Mouse (Mus musculus) MEL (cell line): ENCODE data around the gene Pcbp2. TPM values are rescaled to one million over a fixed set of nuclear protein-coding genes. Genes with fewer than 3 reads are reported as not detected.

Source experiments
- DNase-seq: peaks from one replicate; pipeline ENCODE4 v3.0.0; 2011; ENCODE audit warnings: low read depth, low spot score
- H3K27ac ChIP-seq: 2 replicates; pipeline ENCODE4 v1.5.1; 2012; ENCODE audit warnings: low read depth, mild to moderate bottlenecking, control low read depth, low read length, moderate library complexity; ENCODE audit not compliant: control insufficient read depth
- H3K27me3 ChIP-seq, 2 experiments: fragments of 150-350 bp in 1 of 2; sonication (generic) in 1 of 2; 2 replicates each; pipeline ENCODE4 v1.6.1; 2012; ENCODE audit warnings: low read length in 2 of 2, mild to moderate bottlenecking in 2 of 2, improper control_type of control experiment in 1 of 2, moderate library complexity in 1 of 2; ENCODE audit not compliant: insufficient read depth in 2 of 2, control insufficient read depth in 1 of 2
- H3K36me3 ChIP-seq, 2 experiments: 2 replicates each; pipeline ENCODE4 v1.6.1; 2012 to 2014; ENCODE audit warnings: low read length in 2 of 2, improper control_type of control experiment in 1 of 2, inconsistent platforms in 1 of 2, mild to moderate bottlenecking in 1 of 2; ENCODE audit not compliant: insufficient read depth in 2 of 2, control insufficient read depth in 1 of 2
- H3K4me1 ChIP-seq, 2 experiments: fragments of 150-350 bp in 1 of 2; sonication (generic) in 1 of 2; 2 replicates each; pipeline ENCODE4 v1.6.1; 2012; ENCODE audit warnings: low read length in 2 of 2, improper control_type of control experiment in 1 of 2, mild to moderate bottlenecking in 1 of 2; ENCODE audit not compliant: insufficient read depth in 2 of 2, control insufficient read depth in 1 of 2
- H3K4me3 ChIP-seq, 2 experiments: fragments of 150-350 bp in 1 of 2; sonication (generic) in 1 of 2; 2 replicates each; pipeline ENCODE4 v1.5.1; 2012; ENCODE audit warnings: low read depth in 2 of 2, low read length in 2 of 2, mild to moderate bottlenecking in 2 of 2, moderate library complexity in 2 of 2, control low read depth in 1 of 2, improper control_type of control experiment in 1 of 2; ENCODE audit not compliant: control insufficient read depth in 1 of 2, insufficient read depth in 1 of 2
- H3K79me2 ChIP-seq: 2 replicates; pipeline ENCODE4 v1.6.1; 2012; ENCODE audit warnings: mild to moderate bottlenecking, low read length, moderate library complexity; ENCODE audit not compliant: control insufficient read depth, poor library complexity, insufficient read depth
- H3K9ac ChIP-seq: 2 replicates; pipeline ENCODE4 v1.6.1; 2012; ENCODE audit warnings: low read depth, mild to moderate bottlenecking, control low read depth, low read length, moderate library complexity; ENCODE audit not compliant: control insufficient read depth, poor library complexity, severe bottlenecking
- H3K9me3 ChIP-seq: fragments of 150-350 bp; sonication (generic); replicated peaks from 2 replicates; pipeline ENCODE4 v1.6.1; 2012; ENCODE audit warnings: mild to moderate bottlenecking, low read length, improper control_type of control experiment, moderate library complexity; ENCODE audit not compliant: insufficient read depth
- BHLHE40 ChIP-seq: IDR thresholded peaks from 2 replicates; pipeline ENCODE4 v1.6.1; 2012; ENCODE audit warnings: low read depth, mild to moderate bottlenecking, inconsistent platforms, low read length, improper control_type of control experiment, borderline replicate concordance
- CHD2 ChIP-seq: IDR thresholded peaks from 2 replicates; pipeline ENCODE4 v1.6.1; 2011; ENCODE audit warnings: low read length, improper control_type of control experiment
- CTCF ChIP-seq, 3 experiments: IDR thresholded peaks in 2 of 3; conservative IDR thresholded peaks in 1 of 3; 2 replicates each; pipeline ENCODE4 v1.5.1; 2011 to 2012; ENCODE audit warnings: low read length in 3 of 3, low read depth in 2 of 3, mild to moderate bottlenecking in 2 of 3, improper control_type of control experiment in 1 of 3, inconsistent platforms in 1 of 3, mixed read lengths in 1 of 3, moderate library complexity in 1 of 3; ENCODE audit not compliant: control insufficient read depth in 1 of 3, insufficient read depth in 1 of 3, poor library complexity in 1 of 3, severe bottlenecking in 1 of 3
- ELF1 ChIP-seq: IDR thresholded peaks from 2 replicates; pipeline ENCODE4 v1.6.1; 2014; ENCODE audit warnings: low read depth, mild to moderate bottlenecking, inconsistent platforms, low read length, improper control_type of control experiment, moderate library complexity
- EP300 ChIP-seq, 2 experiments: IDR thresholded peaks; 2 replicates each; pipeline ENCODE4 v1.6.1; 2011; ENCODE audit warnings: improper control_type of control experiment in 2 of 2, low read length in 2 of 2, low read depth in 1 of 2, mild to moderate bottlenecking in 1 of 2
- ETS1 ChIP-seq: IDR thresholded peaks from 2 replicates; pipeline ENCODE4 v1.6.1; 2012; ENCODE audit warnings: low read depth, mild to moderate bottlenecking, inconsistent platforms, low read length, improper control_type of control experiment, moderate library complexity
- GABPA ChIP-seq: IDR thresholded peaks from 2 replicates; pipeline ENCODE4 v1.6.1; 2012; ENCODE audit warnings: low read depth, mild to moderate bottlenecking, inconsistent platforms, low read length, improper control_type of control experiment, moderate library complexity
- GATA1 ChIP-seq: IDR thresholded peaks from 2 replicates; pipeline ENCODE4 v1.6.1; 2011; ENCODE audit warnings: low read depth, low read length, improper control_type of control experiment
- HCFC1 ChIP-seq: IDR thresholded peaks from 2 replicates; pipeline ENCODE4 v1.6.1; 2012; ENCODE audit warnings: low read depth, mild to moderate bottlenecking, inconsistent platforms, low read length, improper control_type of control experiment, moderate library complexity
- KAT2A ChIP-seq: conservative IDR thresholded peaks from 2 replicates; pipeline ENCODE4 v1.6.1; 2012; ENCODE audit warnings: low read depth, low read length, improper control_type of control experiment, inconsistent platforms
- MAFK ChIP-seq: IDR thresholded peaks from 2 replicates; pipeline ENCODE4 v1.6.1; 2011; ENCODE audit warnings: low read depth, mild to moderate bottlenecking, low read length, improper control_type of control experiment, borderline replicate concordance
- MAX ChIP-seq: IDR thresholded peaks from 2 replicates; pipeline ENCODE4 v1.6.1; 2011; ENCODE audit warnings: low read length, improper control_type of control experiment
- MEF2A ChIP-seq: IDR thresholded peaks from 2 replicates; pipeline ENCODE4 v1.6.1; 2014; ENCODE audit warnings: low read depth, mild to moderate bottlenecking, inconsistent platforms, low read length, improper control_type of control experiment; ENCODE audit not compliant: poor library complexity, insufficient replicate concordance, severe bottlenecking; ENCODE audit errors: extremely low read depth
- MYB ChIP-seq: IDR thresholded peaks from 2 replicates; pipeline ENCODE4 v1.6.1; 2011; ENCODE audit warnings: mild to moderate bottlenecking, low read depth, low read length, improper control_type of control experiment
- MYC ChIP-seq: IDR thresholded peaks from 2 replicates; pipeline ENCODE4 v1.6.1; 2011; ENCODE audit warnings: low read depth, mild to moderate bottlenecking, low read length, improper control_type of control experiment, moderate library complexity
- NELFE ChIP-seq: IDR thresholded peaks from 2 replicates; pipeline ENCODE4 v1.6.1; 2011; ENCODE audit warnings: low read depth, low read length, improper control_type of control experiment
- POLR2A ChIP-seq, 2 experiments: IDR thresholded peaks; 2 replicates each; pipeline ENCODE4 v1.6.1; 2011 to 2012; ENCODE audit warnings: low read length in 2 of 2, mild to moderate bottlenecking in 2 of 2, control low read depth in 1 of 2, improper control_type of control experiment in 1 of 2, low read depth in 1 of 2, moderate library complexity in 1 of 2; ENCODE audit not compliant: control insufficient read depth in 1 of 2, insufficient read depth in 1 of 2, poor library complexity in 1 of 2
- POLR2AphosphoS2 ChIP-seq: IDR thresholded peaks from 2 replicates; pipeline ENCODE4 v1.6.1; 2011; ENCODE audit warnings: low read length, improper control_type of control experiment
- RAD21 ChIP-seq: IDR thresholded peaks from 2 replicates; pipeline ENCODE4 v1.6.1; 2011; ENCODE audit warnings: mild to moderate bottlenecking, low read depth, low read length, improper control_type of control experiment
- SIN3A ChIP-seq: IDR thresholded peaks from 2 replicates; pipeline ENCODE4 v1.6.1; 2012; ENCODE audit warnings: low read length, improper control_type of control experiment, inconsistent platforms
- SMC3 ChIP-seq: IDR thresholded peaks from 2 replicates; pipeline ENCODE4 v1.6.1; 2011; ENCODE audit warnings: low read depth, low read length, improper control_type of control experiment
- TAL1 ChIP-seq: IDR thresholded peaks from 2 replicates; pipeline ENCODE4 v1.6.1; 2012; ENCODE audit warnings: mild to moderate bottlenecking, inconsistent platforms, low read length, moderate library complexity, mixed read lengths
- TBP ChIP-seq: IDR thresholded peaks from 2 replicates; pipeline ENCODE4 v1.8.0; 2011; ENCODE audit warnings: low read depth, low read length, improper control_type of control experiment
- TCF12 ChIP-seq: IDR thresholded peaks from 2 replicates; pipeline ENCODE4 v1.6.1; 2014; ENCODE audit warnings: low read depth, mild to moderate bottlenecking, inconsistent platforms, low read length, improper control_type of control experiment, moderate library complexity
- UBTF ChIP-seq: IDR thresholded peaks from 2 replicates; pipeline ENCODE4 v1.6.1; 2012; ENCODE audit warnings: low read depth, mild to moderate bottlenecking, inconsistent platforms, low read length, improper control_type of control experiment, moderate library complexity, borderline replicate concordance; ENCODE audit not compliant: insufficient read depth
- USF1 ChIP-seq: IDR thresholded peaks from 2 replicates; pipeline ENCODE4 v1.6.1; 2014; ENCODE audit warnings: low read depth, mild to moderate bottlenecking, inconsistent platforms, low read length, improper control_type of control experiment, moderate library complexity
- polyA plus RNA-seq, 2 experiments: library from polyadenylated mRNA; stranded (reverse) in 1 of 2; unstranded in 1 of 2; fragments of >175 nt in 1 of 2; fragments of >200 nt in 1 of 2; gene quantifications; 2 replicates each; pipeline versions ENCODE4 v1.2.1 to v1.2.4; 2012; ENCODE audit warnings: low replicate concordance in 2 of 2, low read depth in 1 of 2; ENCODE audit not compliant: insufficient read length in 2 of 2, insufficient read depth in 1 of 2, missing spikeins in 1 of 2
- total RNA-seq: library from RNA; depleted of rRNA; stranded (reverse); fragments of 300-350 nt; gene quantifications from 2 replicates; pipeline ENCODE4 v1.2.3, GENCODE M21; 2012

The Pcbp2 gene
- total and polyA plus RNA-seq, 3 experiments, result 359 to 2,091 (median 977) TPM

DNA sequence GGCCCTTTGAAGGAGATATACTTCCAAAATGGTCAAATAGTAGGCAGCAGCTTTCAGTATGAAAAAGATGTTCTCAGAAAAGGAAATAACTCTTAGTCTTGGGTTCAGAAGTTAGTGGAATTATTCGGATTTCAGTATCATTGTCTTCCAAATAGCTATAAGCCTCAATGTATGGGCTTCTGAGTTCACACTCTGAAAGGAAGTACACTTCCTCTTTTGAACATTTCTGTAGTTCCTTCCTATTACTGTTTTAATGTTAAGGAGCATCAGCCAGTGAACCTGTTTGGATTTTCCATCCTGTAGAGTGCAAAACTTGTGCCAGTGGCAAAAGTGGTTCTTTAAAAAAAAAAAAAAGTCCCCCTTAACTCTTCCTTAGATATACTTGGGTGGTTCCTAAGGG is 38.3 kb upstream of the Pcbp2 start:
- TF ChIP-seq CHD2, result no peak
- no peak for TF ChIP-seq UBTF
- TF ChIP-seq POLR2A (IDR thresholded peaks at IDR 0.05; ENCODE audit: control insufficient read depth in 1 of 2, insufficient read depth in 1 of 2, low read depth in 1 of 2, low read length in 2 of 2, poor library complexity in 1 of 2), result no peak
- no peak for TF ChIP-seq USF1
- peak in 1 of 2 experiments; percentile 41; a peak in 1 of 4 replicates for TF ChIP-seq EP300 (IDR thresholded peaks at IDR 0.05; ENCODE audit: low read depth in 1 of 2, low read length in 2 of 2)
- TF ChIP-seq NELFE, result no peak
- no peak for TF ChIP-seq TAL1
- TF ChIP-seq TBP, result no peak
- H3K27ac ChIP-seq, result no peak overlapping the region
- peak; percentile 60 for DNase-seq
- H3K9me3 ChIP-seq, result no peaks in the 10 kb centered on the region
- H3K9ac ChIP-seq, result no peak overlapping the region
- no peaks in the 10 kb centered on the region for H3K27me3 ChIP-seq
- no peaks in the 10 kb centered on the region for H3K79me2 ChIP-seq
- peaks cover 0 to 14% of the 10 kb centered on the region in 2 experiments; a peak in 2 of 4 replicates for H3K4me1 ChIP-seq
- H3K4me3 ChIP-seq, result no peak overlapping the region
- peaks cover 18 to 29% of the 10 kb centered on the region in 2 experiments for H3K36me3 ChIP-seq

DNA sequence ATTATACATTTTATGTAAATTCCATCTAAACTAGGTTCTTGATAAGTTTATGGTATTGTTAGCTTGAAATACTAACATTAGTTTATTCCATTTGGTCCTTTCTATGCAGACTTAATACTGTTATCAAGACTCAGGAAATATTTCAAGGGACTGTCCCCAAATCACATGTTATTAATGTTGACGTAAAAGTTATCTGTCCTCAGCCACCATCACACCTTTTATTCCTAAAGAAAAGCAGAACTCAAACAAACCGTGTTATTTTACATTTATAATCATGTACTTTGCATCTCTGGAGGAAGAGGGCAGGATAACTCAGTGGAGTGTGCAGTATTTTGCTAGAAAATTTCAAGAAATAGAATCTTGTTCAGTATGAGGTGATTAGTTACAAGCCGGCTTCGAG is 37.2 kb upstream of the Pcbp2 start:
- DNase-seq, result peak; percentile 51
- Histone ChIP-seq H3K4me3 (no peak overlapping the region), H3K27ac (no peak overlapping the region), H3K9ac (no peak overlapping the region), H3K79me2 (no peaks in the 10 kb centered on the region), H3K4me1 (peaks cover 0 to 14% of the 10 kb centered on the region in 2 experiments; a peak in 2 of 4 replicates), H3K36me3 (peaks cover 18 to 25% of the 10 kb centered on the region in 2 experiments), H3K27me3 (no peaks in the 10 kb centered on the region), H3K9me3 (no peaks in the 10 kb centered on the region)
- TF ChIP-seq MEF2A (no peak), SIN3A (no peak), ETS1 (peak; percentile 60), GATA1 (peak; percentile 63), EP300 (IDR thresholded peaks at IDR 0.05; ENCODE audit: low read depth in 1 of 2, low read length in 2 of 2) (peak; percentile 61 to 62)

DNA sequence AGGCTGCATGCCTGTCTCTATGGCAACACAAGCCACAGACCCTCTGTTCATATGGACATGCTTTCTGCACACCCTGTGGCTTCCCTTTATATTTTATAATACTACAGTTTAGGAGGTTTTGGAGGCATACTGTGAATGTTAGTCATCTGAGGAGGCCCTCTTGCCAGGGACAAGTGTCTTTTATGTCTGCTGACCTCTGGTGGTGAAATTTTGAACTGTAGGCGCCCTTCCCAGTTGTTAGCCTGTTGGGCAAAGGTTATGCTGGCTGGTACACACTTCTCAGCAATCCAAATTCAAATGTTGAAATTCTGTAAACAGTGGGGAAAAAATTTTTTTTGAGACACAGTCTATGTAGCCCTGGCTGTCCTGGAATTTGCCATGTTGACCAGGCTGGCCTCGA is 27.8 kb upstream of the Pcbp2 start:
- Histone ChIP-seq H3K4me1 (peaks cover 2 to 17% of the 10 kb centered on the region in 2 experiments; a peak in 3 of 4 replicates), H3K79me2 (no peaks in the 10 kb centered on the region; the same call in 1 of the 2 replicates), H3K9ac (no peak overlapping the region), H3K9me3 (no peaks in the 10 kb centered on the region), H3K36me3 (0 out of 4 replicates have a peak, but pooled peaks cover 0 to 3% of the 10 kb centered on the region in 2 experiments), H3K27me3 (no peaks in the 10 kb centered on the region), H3K4me3 (no peak overlapping the region), H3K27ac (no peak overlapping the region)
- DNase-seq, result peak; percentile 92
- TF ChIP-seq MAX (no peak), MYB (no peak), RAD21 (peak; percentile 88), GABPA (no peak), CTCF (IDR thresholded peaks at IDR 0.05 in 2 of 3, conservative IDR thresholded peaks at IDR 0.05 in 1 of 3; ENCODE audit: control insufficient read depth in 1 of 3, insufficient read depth in 1 of 3, low read depth in 2 of 3, low read length in 3 of 3, poor library complexity in 1 of 3, severe bottlenecking in 1 of 3) (peak; percentile 83 to 97 (median 97)), SMC3 (peak; percentile 99), POLR2AphosphoS2 (no peak), GATA1 (no peak), MAFK (no peak), MYC (no peak), EP300 (IDR thresholded peaks at IDR 0.05; ENCODE audit: low read depth in 1 of 2, low read length in 2 of 2) (no peak), CHD2 (no peak), KAT2A (no peak), TCF12 (no peak), MEF2A (no peak), BHLHE40 (no peak; the same call in 1 of the 2 replicates), NELFE (no peak), HCFC1 (no peak), ELF1 (no peak)
